Mouse (Mus musculus): ENCODE results near the gene Fst. TPM values are rescaled to one million over a fixed set of nuclear protein-coding genes. Genes with fewer than 3 reads are reported as not detected.

Fst gene
- total RNA-seq, 2 experiments from 2014 or later: 0.74 to 1.1 TPM

DNA sequence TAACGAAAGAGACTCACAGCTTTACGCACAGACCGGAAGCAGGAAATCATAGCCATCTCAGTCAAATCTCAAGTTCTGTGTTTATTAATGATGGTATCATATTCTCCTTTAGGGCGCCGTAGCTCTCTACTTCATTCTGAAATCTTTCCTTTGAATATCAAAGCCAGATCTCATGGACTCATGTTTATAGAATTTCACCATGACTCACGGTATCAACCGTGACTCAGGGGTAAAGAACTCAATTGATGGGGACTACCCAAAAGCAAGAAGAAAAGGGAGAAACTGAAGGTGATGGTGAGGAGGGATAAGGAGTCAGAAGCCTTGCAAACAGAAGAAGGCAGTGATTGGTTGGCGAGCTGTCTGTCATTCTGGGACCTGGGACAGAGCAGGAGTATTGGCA, 38.5 kb downstream of the Fst start:
- DNase-seq (ENCODE audit: low spot score in 2 of 2): no peak

DNA sequence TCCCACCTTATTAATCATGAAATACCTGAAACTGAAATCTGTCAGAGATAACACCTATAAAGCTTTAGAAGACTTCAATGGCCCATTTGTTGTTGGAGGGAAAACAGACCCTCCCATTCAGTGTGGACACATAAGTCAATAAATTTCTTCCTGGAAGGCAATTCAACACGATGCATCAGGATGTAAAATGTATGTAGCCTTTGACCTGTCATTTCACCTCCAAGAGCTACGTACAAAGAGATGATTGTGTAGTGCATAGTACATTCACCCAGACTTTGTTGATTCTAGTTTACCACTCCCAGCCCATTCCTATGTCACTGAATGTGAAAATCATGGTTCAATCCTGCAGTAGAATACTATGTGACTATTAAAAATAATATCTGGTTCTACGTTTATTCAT, 39.4 kb downstream of the Fst start:
- no peak for DNase-seq (ENCODE audit: low spot score in 2 of 2)

DNA sequence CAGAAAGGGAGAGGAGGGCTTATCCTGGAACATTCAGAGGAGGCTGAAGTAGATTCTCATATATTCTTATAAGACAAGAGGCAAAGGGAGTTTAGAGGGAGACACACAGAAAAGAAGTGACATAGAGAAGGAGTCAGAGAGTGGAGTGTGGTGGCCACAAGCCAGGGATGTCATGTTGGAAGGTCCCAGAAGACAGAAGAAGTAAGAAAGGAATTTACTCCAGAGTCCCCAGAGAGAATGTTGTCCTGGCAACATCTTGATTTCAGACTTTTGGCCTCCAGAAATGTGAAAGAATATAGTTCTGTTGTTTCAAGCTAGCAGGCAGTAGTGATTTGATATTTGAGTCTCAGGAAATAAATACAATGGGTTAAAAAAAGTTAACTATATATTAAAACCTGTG, 46.4 kb downstream of the Fst start:
- no peak for DNase-seq (ENCODE audit: low spot score in 2 of 2)

- DNase-seq (ENCODE audit: low spot score in 2 of 2): no peak
These were observed 51.9 kb downstream of the Fst start for GRCm38 (mm10) chr13:114406866-114407265.

- no peak for DNase-seq (ENCODE audit: low spot score in 2 of 2)
These were observed 52.3 kb downstream of the Fst start for GRCm38 (mm10) chr13:114406424-114406823.

DNA sequence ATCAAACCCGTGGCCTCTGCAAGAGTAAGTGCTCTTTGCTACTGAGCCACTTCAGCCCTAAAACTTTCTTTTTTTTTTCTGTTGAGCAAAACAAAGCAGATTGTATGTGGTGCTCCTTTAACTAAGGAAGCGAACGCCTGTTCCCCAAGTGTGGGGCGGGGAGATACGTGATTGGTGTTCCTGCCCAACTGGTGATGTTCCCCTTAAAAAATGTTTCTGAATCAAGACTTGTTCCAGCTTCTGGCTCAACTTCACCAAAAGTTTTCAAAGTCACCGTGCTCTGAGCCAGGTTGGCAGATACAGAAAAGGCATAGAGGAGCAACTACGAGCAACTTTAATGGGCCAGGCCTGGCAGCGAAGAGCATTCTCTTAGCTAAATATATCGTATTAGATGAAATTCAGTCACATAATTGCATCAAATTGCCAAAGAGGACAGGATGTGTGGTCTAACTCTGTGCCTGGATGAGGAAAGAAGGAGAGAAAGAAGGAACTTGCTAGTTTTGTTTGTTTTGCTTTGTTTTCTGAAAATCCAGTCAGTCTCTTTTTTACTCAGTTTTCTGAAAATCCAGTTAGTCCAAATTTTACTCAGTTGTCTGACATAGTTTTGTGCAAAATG, 53.5 kb downstream of the Fst start:
- DNase-seq (ENCODE audit: low spot score in 2 of 2): no peak

Other genes starting within 250 kb of the Fst start
- gene Ndufs4, start 70.7 kb downstream of the Fst start, total RNA-seq (2021): 100 to 1,000 TPM; 180 to 187 TPM